Mouse (Mus musculus) cerebellum, adult 2 months (tissue): ENCODE measurements around the gene Ctnnbl1.

Source experiments
- CTCF ChIP-seq: fragments of 200-500 bp; IDR thresholded peaks from 2 replicates; pipeline ENCODE4 v1.5.1; 2011; ENCODE audit warnings: low read depth, mild to moderate bottlenecking, control low read depth, low read length, moderate library complexity, borderline replicate concordance; ENCODE audit not compliant: insufficient read depth
- POLR2A ChIP-seq: fragments of 200-500 bp; IDR thresholded peaks from 2 replicates; pipeline ENCODE4 v1.6.1; 2011; ENCODE audit warnings: low read length, control low read depth, borderline replicate concordance; ENCODE audit not compliant: insufficient read depth

GRCm38 (mm10) chr2:157859046-157859701 is 122.0 kb downstream of the Ctnnbl1 start:
- no peak for TF ChIP-seq CTCF
- TF ChIP-seq POLR2A: no peak
